In genomic region chr3:10684885-10685500, GRCm38 (mm10) we compare ENCODE assay signal across 10 mouse cellular contexts.
DNase-seq lines count a peak whose midpoint lies in the region; ATAC-seq and TF ChIP-seq lines count a peak whose summit lies in the region.
"Had no signal": no experiment of that assay in that cellular context is flagged by ENCODE, and none has a peak within 500 bp of the region (broad histone marks: within the 10 kb centered on the region; RNA-seq: fewer than 3 reads in every experiment).

No protein-coding gene starts in this region.

- TF ChIP-seq POLR2A in thymus, adult 2 months (IDR thresholded peaks at IDR 0.05; ENCODE audit: control insufficient read depth, extremely low read depth, insufficient read depth, low read length, poor library complexity) = no peak

- peak; percentile 8 for DNase-seq in thymus, postnatal 4 days
- DNase-seq in thymus, adult 2 months = no peak
- peak; percentile 9 for DNase-seq in cerebellum, adult 11 months
- peak; percentile 85 for DNase-seq in forebrain, embryonic 14.5 days (ENCODE audit: low spot score)
- DNase-seq in kidney, postnatal 10 days = peak; percentile 66
- DNase-seq in lung, embryonic 14.5 days = peak; percentile 71
- peak; percentile 49 for DNase-seq in retina, postnatal 7 days (ENCODE audit: low read depth, low spot score)

- H3K27ac ChIP-seq in thymus, adult 2 months (ENCODE audit: control insufficient read depth, insufficient read depth, low read length) = no peak overlapping the region
- H3K27ac ChIP-seq in forebrain, embryonic 14.5 days (ENCODE audit: low read depth, low read length) = no peak overlapping the region
- no peak overlapping the region for H3K27ac ChIP-seq in lung, embryonic 14.5 days (ENCODE audit: low read depth)
- no peak overlapping the region for H3K27ac ChIP-seq in heart, embryonic 12.5 days (ENCODE audit: poor library complexity, severe bottlenecking)
- H3K27ac ChIP-seq: macrophage had no signal

- H3K9me3 ChIP-seq in forebrain, embryonic 14.5 days (replicated peaks; ENCODE audit: control insufficient read depth, low read length) = no peaks in the 10 kb centered on the region
- H3K9me3 ChIP-seq in lung, embryonic 14.5 days (ENCODE audit: low read depth, low read length) = no peaks in the 10 kb centered on the region
- H3K9me3 ChIP-seq in heart, embryonic 12.5 days (replicated peaks) = no peaks in the 10 kb centered on the region

- H3K4me2 ChIP-seq in forebrain, embryonic 14.5 days (ENCODE audit: low read length) = no peak overlapping the region
- no peak overlapping the region for H3K4me2 ChIP-seq in lung, embryonic 14.5 days
- no peak overlapping the region for H3K4me2 ChIP-seq in heart, embryonic 12.5 days

- TF ChIP-seq CTCF in thymus, adult 2 months (IDR thresholded peaks at IDR 0.05; ENCODE audit: borderline replicate concordance, control insufficient read depth, extremely low read depth, insufficient read depth, low read length, poor library complexity) = no peak
- TF ChIP-seq CTCF in lung, embryonic 14.5 days (IDR thresholded peaks at IDR 0.05; ENCODE audit: low read depth) = peak; percentile 77

- ATAC-seq in forebrain, embryonic 14.5 days = peak; percentile 81
- peak; percentile 58 for ATAC-seq in lung, embryonic 14.5 days (ENCODE audit: insufficient read depth)
- ATAC-seq in heart, embryonic 12.5 days (ENCODE audit: insufficient number of reproducible peaks, low FRiP score) = no peak

- WGBS in thymus, adult 2 months = 66% methylated on average over 6 of the region's 6 CpGs
- WGBS in forebrain, embryonic 14.5 days = 52% methylated on average over 6 of the region's 6 CpGs
- WGBS in lung, embryonic 14.5 days = 52% methylated on average over 6 of the region's 6 CpGs
- 57% methylated on average over 6 of the region's 6 CpGs for WGBS in heart, embryonic 12.5 days

- no peak overlapping the region for H3K9ac ChIP-seq in forebrain, embryonic 14.5 days (ENCODE audit: low read length)
- no peak overlapping the region for H3K9ac ChIP-seq in lung, embryonic 14.5 days
- H3K9ac ChIP-seq in heart, embryonic 12.5 days = no peak overlapping the region

- no peaks in the 10 kb centered on the region for H3K27me3 ChIP-seq in thymus, adult 2 months (ENCODE audit: control insufficient read depth, insufficient read depth, low read length)
- no peaks in the 10 kb centered on the region for H3K27me3 ChIP-seq in forebrain, embryonic 14.5 days (replicated peaks; ENCODE audit: control insufficient read depth, insufficient read depth, low read length)
- no peaks in the 10 kb centered on the region for H3K27me3 ChIP-seq in lung, embryonic 14.5 days (ENCODE audit: insufficient read depth, low read length)
- H3K27me3 ChIP-seq in heart, embryonic 12.5 days (replicated peaks) = no peaks in the 10 kb centered on the region

- no peaks in the 10 kb centered on the region for H3K4me1 ChIP-seq in thymus, adult 2 months (replicated peaks; ENCODE audit: control insufficient read depth, insufficient read depth, low read length)
- peaks cover 9% of the 10 kb centered on the region for H3K4me1 ChIP-seq in forebrain, embryonic 14.5 days (ENCODE audit: control insufficient read depth, insufficient read depth, low read length)
- no peaks in the 10 kb centered on the region for H3K4me1 ChIP-seq in lung, embryonic 14.5 days (ENCODE audit: insufficient read depth)
- no peaks in the 10 kb centered on the region for H3K4me1 ChIP-seq in heart, embryonic 12.5 days (replicated peaks)

- no peaks in the 10 kb centered on the region for H3K36me3 ChIP-seq in thymus, adult 2 months (ENCODE audit: control insufficient read depth, insufficient read depth, low read length)
- no peaks in the 10 kb centered on the region for H3K36me3 ChIP-seq in forebrain, embryonic 14.5 days (ENCODE audit: control insufficient read depth, insufficient read depth, low read length)
- no peaks in the 10 kb centered on the region for H3K36me3 ChIP-seq in lung, embryonic 14.5 days (ENCODE audit: insufficient read depth)
- no peaks in the 10 kb centered on the region for H3K36me3 ChIP-seq in heart, embryonic 12.5 days

- no peak overlapping the region for H3K4me3 ChIP-seq in thymus, adult 2 months (ENCODE audit: control insufficient read depth, insufficient read depth, low read length)
- H3K4me3 ChIP-seq in forebrain, embryonic 14.5 days (ENCODE audit: low read depth, low read length) = no peak overlapping the region
- no peak overlapping the region for H3K4me3 ChIP-seq in lung, embryonic 14.5 days (ENCODE audit: low read depth, low read length)
- H3K4me3 ChIP-seq in heart, embryonic 12.5 days = no peak overlapping the region
- H3K4me3 ChIP-seq: erythroblast, embryonic 14.5 days had no signal
